Mouse (Mus musculus) midbrain, embryonic 14.5 days (tissue): ENCODE results near the gene Fam228a. TPM values are rescaled to one million over a fixed set of nuclear protein-coding genes. Genes with fewer than 3 reads are reported as not detected.
"Not testable (repeated sequence)": the region's sequence is repeated elsewhere in the genome, so short reads cannot be mapped to it uniquely, and the experiment has no call there.

ENCODE experiments used
- ATAC-seq: fragments of 200-750 bp; cut with Nextera tagmentation; 2 replicates; pipeline ENCODE4 v1.8.0; 2017; ENCODE audit warnings: moderate number of reproducible peaks, moderate library complexity; ENCODE audit not compliant: low FRiP score, low TSS enrichment
- DNase-seq: peaks from one replicate; pipeline ENCODE4 v3.0.0-alpha.2; 2015
- H3K27ac ChIP-seq: fragments of 300-500 bp; sonication (generic); replicated peaks from 2 replicates; pipeline ENCODE4 v1.5.1; 2014; ENCODE audit warnings: mild to moderate bottlenecking, low read depth, low read length, moderate library complexity
- H3K27me3 ChIP-seq: fragments of 300-500 bp; sonication (generic); 2 replicates; pipeline ENCODE4 v1.6.1; 2014; ENCODE audit warnings: low read length, control low read depth, mixed read lengths; ENCODE audit not compliant: control insufficient read depth, insufficient read depth
- H3K36me3 ChIP-seq: fragments of 300-500 bp; sonication (generic); 2 replicates; pipeline ENCODE4 v1.6.1; 2014; ENCODE audit warnings: low read length, control low read depth; ENCODE audit not compliant: control insufficient read depth, insufficient read depth
- H3K4me1 ChIP-seq: fragments of 300-500 bp; sonication (generic); 2 replicates; pipeline ENCODE4 v1.6.1; 2014; ENCODE audit warnings: mild to moderate bottlenecking, antibody characterized with exemption, low read length, control low read depth; ENCODE audit not compliant: control insufficient read depth, insufficient read depth
- H3K4me2 ChIP-seq: fragments of 300-500 bp; sonication (generic); 2 replicates; pipeline ENCODE4 v1.6.1; 2014; ENCODE audit warnings: mild to moderate bottlenecking, low read length, moderate library complexity
- H3K4me3 ChIP-seq: fragments of 300-500 bp; sonication (generic); replicated peaks from 2 replicates; pipeline ENCODE4 v1.5.1; 2014; ENCODE audit warnings: low read depth, low read length
- H3K9ac ChIP-seq: fragments of 300-500 bp; sonication (generic); replicated peaks from 2 replicates; pipeline ENCODE4 v1.6.1; 2014; ENCODE audit warnings: mild to moderate bottlenecking, low read length, moderate library complexity
- H3K9me3 ChIP-seq: fragments of 300-500 bp; sonication (generic); 2 replicates; pipeline ENCODE4 v1.6.1; 2016; ENCODE audit warnings: low read length, control low read depth, mixed read lengths; ENCODE audit not compliant: control insufficient read depth
- WGBS: fragments of 180-500 bp; shearing (Covaris S2); extraction: QIAGEN DNeasy Blood & Tissue Kit; methylation state at CpG from one replicate; pipeline ENCODE4 v1.1.7; 2014; 5-methylcytosine and 5-hydroxymethylcytosine counted together
- polyA plus RNA-seq: library from polyadenylated mRNA; unstranded; fragments of >200 nt; fragmentation: Nextera tagmentation; extraction: Ambion mirVana; gene quantifications from 2 replicates; pipeline ENCODE4 v1.2.1, GENCODE M21; 2014

Gene Fam228a
- polyA plus RNA-seq, 1 experiment from 2014 or later, result 0.37 TPM

DNA sequence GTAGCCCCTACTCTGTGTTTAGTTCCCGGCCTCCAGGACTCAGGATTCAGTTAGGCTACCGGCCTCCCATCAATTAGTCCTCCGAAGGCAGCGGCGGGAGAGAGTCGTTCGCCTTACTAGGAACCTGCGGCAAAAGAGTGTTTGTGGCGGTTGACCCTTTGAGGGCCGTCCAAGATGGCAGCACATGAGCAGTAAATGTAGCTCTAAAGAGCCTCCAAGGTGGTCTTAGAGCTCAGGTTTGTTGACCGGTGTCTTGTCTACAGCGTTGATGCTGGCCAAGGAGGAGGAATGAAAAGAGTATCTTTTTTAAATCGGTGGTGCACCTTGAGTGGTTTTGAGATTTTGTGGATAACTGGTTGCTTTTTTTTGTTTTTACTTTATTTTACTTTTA is 31.1 kb upstream of the Fam228a start:
- Histone ChIP-seq H3K27ac (peak overlapping the region; percentile 96), H3K36me3 (no peaks in the 10 kb centered on the region), H3K4me3 (peak overlapping the region; percentile 60), H3K4me1 (peaks cover 6% of the 10 kb centered on the region; the same call in 1 of the 2 replicates), H3K4me2 (peak overlapping the region; percentile 65), H3K9ac (peak overlapping the region; percentile 90), H3K9me3 (no peaks in the 10 kb centered on the region), H3K27me3 (no peaks in the 10 kb centered on the region)
- no peak for DNase-seq
- 17% methylated on average over 13 of the region's 13 CpGs for WGBS
- peak; percentile 54 for ATAC-seq

DNA sequence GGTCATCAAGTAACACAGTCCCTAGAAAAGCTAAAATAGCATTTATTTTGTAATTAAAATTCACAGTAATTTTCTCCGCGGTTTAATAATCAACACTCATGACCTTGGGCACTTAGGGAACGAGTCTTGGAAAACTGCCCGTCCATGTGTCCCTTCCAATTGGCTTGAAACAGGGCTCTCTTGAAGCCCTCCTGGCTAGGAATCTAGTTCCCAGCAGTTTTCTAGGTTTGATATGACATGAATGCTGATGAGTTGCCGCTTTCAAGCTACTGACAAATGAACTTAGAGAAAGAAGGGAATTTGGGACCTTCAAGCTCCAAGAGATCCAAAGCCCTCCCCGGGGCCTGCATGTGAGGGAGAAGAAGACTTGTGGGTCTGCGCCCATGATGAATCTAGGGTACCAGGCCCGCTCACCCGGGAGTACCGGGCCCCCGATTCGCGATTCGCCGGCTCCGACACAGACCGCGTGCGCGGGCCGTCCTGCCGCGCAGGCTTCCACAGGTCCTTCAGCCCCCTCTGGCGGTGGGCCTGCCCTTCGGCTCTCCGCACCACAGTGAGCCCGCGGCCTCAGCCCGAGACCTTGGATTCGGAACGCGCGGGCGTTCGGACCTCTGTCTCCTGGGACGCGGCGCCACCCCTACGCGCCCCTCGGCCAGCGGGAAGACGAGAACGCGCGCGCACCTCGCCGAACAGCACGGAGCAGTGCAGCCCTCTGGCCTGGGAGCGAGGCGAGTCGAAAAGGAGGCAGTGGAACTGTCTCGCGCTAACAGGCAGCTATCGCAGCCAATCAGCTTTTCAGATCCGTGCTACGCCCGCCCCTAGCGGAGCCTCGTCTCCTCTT is 30.5 kb upstream of the Fam228a start, which contains the start of the genes Pfn4 and Fam228b:
Pfn4 (plus strand) TSS at position 531 of the 841 bp plus-strand sequence.
Fam228b (minus strand) TSS at position 776 of the 841 bp plus-strand sequence.
- H3K4me3 ChIP-seq, result peak within 1 kb of the TSS; percentile 60
- H3K27me3 ChIP-seq, result no peaks in the 10 kb centered on the region
- H3K27ac ChIP-seq, result peak within 1 kb of the TSS; percentile 96
- H3K4me1 ChIP-seq, result peaks cover 6% of the 10 kb centered on the region; the same call in 1 of the 2 replicates
- H3K9ac ChIP-seq, result peak within 1 kb of the TSS; percentile 90
- WGBS, result 2% methylated on average over 61 of the region's 61 CpGs
- H3K4me2 ChIP-seq, result peak within 1 kb of the TSS; percentile 65
- no peaks in the 10 kb centered on the region for H3K9me3 ChIP-seq
- peak; percentile 99 for ATAC-seq
- no peaks in the 10 kb centered on the region for H3K36me3 ChIP-seq
- peak; percentile 97 for DNase-seq

DNA sequence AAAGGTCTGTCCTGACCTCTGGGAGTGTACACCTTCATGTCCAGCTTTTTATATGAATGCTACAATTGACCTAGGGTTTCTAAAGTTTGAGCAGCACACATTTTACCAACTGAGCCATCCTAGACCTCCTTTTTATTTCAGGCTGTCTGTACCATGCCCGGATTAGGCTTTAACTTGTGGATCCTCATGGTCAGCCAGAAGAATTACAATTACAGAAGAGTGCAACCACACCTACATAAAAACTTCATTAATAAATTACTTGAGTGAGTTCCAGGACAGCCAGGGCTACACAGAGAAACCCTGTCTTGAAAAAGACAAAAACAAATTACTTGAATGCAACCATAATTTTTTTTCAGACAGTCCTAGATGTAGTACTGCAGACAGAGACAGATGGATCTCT is 18.8 kb upstream of the Fam228a start:
- ATAC-seq, result no peak
- H3K36me3 ChIP-seq, result no peaks in the 10 kb centered on the region

DNA sequence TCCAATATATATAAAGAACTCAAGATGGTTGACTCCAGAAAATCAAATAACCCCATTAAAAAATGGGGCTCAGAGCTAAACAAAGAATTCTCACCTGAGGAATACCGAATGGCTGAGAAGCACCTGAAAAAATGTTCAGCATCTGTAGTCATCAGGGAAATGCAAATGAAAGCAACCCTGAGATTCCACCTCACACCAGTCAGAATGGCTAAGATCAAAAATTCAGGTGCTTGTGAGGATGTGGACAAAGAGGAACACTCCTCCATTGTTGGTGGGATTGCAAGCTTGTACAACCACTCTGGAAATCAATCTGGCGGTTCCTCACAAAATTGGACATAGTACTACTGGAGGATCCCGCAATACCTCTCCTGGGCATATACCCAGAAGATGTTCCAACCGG is 16.2 kb upstream of the Fam228a start:
- 96% methylated on average over 4 of the region's 4 CpGs for WGBS
- not testable (repeated sequence) for H3K4me3 ChIP-seq, H3K9me3 ChIP-seq, H3K27me3 ChIP-seq, DNase-seq, H3K4me2 ChIP-seq, H3K36me3 ChIP-seq, H3K27ac ChIP-seq, H3K4me1 ChIP-seq, ATAC-seq, H3K9ac ChIP-seq

More for the DNA sequence above, 18.8 kb upstream of the Fam228a start:
- H3K4me3 ChIP-seq, result no peak overlapping the region
- H3K4me1 ChIP-seq, result no peaks in the 10 kb centered on the region
- DNase-seq, result no peak
- H3K9ac ChIP-seq, result no peak overlapping the region
- no peaks in the 10 kb centered on the region for H3K27me3 ChIP-seq
- WGBS, result 86% methylated on average over 1 of the region's 1 CpGs
- H3K9me3 ChIP-seq, result no peaks in the 10 kb centered on the region
- no peak overlapping the region for H3K4me2 ChIP-seq
- no peak overlapping the region for H3K27ac ChIP-seq

DNA sequence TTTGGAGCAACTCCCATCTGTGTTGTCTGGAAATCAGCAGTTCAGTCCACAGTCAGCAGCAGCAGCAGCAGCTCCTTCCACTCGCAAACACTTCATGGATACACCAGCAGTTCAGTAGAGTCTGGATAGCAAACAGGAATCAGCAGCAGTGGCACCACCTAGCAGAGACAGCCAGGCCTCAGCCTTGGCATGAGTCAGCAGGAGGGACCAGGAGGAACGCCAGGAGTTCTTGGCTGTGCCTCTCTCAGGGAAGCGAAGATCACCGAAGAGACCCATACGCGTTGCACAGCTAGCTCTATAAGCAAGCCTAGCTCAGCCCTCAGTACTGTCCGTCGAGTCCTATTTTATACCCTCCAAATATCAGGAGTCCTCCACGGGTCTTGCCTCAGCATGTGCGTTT is 6.3 kb upstream of the Fam228a start:
- no peak overlapping the region for H3K27ac ChIP-seq
- H3K4me2 ChIP-seq, result no peak overlapping the region
- no peaks in the 10 kb centered on the region for H3K4me1 ChIP-seq
- DNase-seq (no peak), ATAC-seq (no peak)
- H3K9me3 ChIP-seq, result no peaks in the 10 kb centered on the region
- 94% methylated on average over 10 of the region's 10 CpGs for WGBS
- H3K27me3 ChIP-seq, result no peaks in the 10 kb centered on the region
- no peak overlapping the region for H3K4me3 ChIP-seq
- H3K9ac ChIP-seq, result no peak overlapping the region
- H3K36me3 ChIP-seq, result no peaks in the 10 kb centered on the region

DNA sequence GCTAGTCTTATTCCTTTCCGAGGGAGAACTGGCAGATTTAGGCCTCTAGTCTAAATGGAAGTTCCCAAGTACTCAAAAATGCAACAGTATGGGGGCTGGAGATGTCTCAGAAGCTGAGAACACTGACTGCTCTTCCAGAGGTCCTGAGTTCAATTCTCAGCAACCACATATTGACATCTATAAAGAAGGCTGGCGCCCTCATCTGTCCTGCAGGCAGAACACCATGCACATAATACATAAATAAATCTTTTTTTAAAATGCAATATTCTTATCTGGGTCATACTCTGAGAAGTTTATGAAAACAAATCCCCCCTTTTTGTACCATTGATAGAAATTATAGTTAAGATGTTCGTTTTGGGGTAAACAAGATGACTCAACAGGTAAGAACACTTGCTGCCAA is 4.0 kb upstream of the Fam228a start:
- Histone ChIP-seq H3K27ac (no peak overlapping the region), H3K36me3 (no peaks in the 10 kb centered on the region), H3K27me3 (no peaks in the 10 kb centered on the region), H3K9me3 (no peaks in the 10 kb centered on the region), H3K4me1 (no peaks in the 10 kb centered on the region), H3K4me3 (no peak overlapping the region), H3K9ac (no peak overlapping the region), H3K4me2 (no peak overlapping the region)
- ATAC-seq, result no peak
- WGBS, result 89% methylated on average over 3 of the region's 3 CpGs
- no peak for DNase-seq

DNA sequence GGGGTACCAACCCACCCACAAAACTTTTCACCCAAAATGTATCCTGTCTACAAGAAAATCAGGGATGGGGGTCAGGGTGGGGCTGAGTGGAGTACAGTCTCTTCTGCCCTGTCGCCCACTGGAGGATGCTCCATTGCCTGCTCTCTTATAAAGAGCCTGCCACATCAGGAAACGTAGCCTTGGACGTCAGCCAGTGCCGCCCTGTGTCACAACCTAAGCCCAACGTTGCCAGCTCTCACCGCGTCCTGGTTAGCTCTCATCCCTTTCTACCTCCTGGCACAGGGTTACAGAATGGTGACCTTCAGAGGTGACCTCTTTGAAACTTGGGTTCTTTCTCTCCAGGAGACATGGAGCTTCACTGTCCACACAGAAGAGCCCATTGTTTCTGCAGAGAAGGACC is 2.6 kb upstream of the Fam228a start:
- WGBS, result 83% methylated on average over 7 of the region's 7 CpGs

DNA sequence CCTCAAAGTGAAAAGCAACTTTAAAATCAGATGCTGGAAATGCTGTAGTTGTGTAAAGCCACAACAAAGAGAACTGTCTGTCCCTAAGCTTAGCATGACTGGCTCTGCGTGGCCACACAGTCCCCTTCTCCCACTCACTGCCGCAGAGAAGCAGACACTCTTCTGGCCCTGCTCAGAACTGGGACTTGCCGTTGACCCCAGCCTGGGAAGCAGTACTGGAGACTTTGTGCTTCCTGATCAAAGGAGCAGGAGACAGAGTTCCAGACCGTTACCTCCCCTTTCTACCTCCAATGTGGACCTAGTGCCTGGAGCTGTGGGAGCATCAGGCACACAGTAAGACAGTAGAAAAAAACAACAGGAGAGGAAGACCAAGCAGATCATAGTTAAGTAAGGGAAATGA is 5.9 kb downstream of the Fam228a start:
- Histone ChIP-seq H3K4me2 (no peak overlapping the region), H3K9me3 (no peaks in the 10 kb centered on the region), H3K36me3 (no peaks in the 10 kb centered on the region), H3K27me3 (no peaks in the 10 kb centered on the region), H3K9ac (no peak overlapping the region), H3K27ac (no peak overlapping the region), H3K4me3 (no peak overlapping the region), H3K4me1 (no peaks in the 10 kb centered on the region)
- ATAC-seq, result no peak
- DNase-seq, result no peak
- WGBS, result 62% methylated on average over 4 of the region's 4 CpGs

More for the DNA sequence above, 2.6 kb upstream of the Fam228a start:
- Histone ChIP-seq H3K9me3 (no peaks in the 10 kb centered on the region), H3K9ac (no peak overlapping the region), H3K4me2 (no peak overlapping the region), H3K36me3 (no peaks in the 10 kb centered on the region), H3K4me3 (no peak overlapping the region), H3K27ac (no peak overlapping the region), H3K4me1 (no peaks in the 10 kb centered on the region), H3K27me3 (no peaks in the 10 kb centered on the region)
- ATAC-seq, result no peak
- DNase-seq, result no peak

DNA sequence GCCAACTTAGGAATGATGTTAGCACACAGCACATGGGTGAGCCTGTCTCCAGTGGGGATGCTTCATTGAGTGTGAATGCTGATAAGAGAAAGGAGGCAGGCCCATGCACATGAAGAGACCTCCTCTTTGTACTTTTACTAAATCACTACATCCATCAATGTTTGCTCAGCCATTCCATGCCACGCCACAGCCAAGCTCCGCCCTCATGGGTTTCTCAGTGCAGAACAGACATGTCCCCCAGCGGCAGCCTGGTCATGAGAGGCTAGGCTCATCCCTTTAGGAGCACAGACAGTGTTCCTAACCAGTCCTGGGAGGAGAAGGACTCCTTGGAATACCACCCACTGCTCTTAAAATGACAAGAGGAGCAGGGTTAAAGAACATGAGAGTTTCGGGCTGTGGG is 6.6 kb downstream of the Fam228a start:
- Histone ChIP-seq H3K9ac (no peak overlapping the region), H3K4me2 (no peak overlapping the region), H3K4me3 (no peak overlapping the region), H3K27ac (no peak overlapping the region), H3K4me1 (no peaks in the 10 kb centered on the region), H3K36me3 (no peaks in the 10 kb centered on the region), H3K9me3 (no peaks in the 10 kb centered on the region), H3K27me3 (no peaks in the 10 kb centered on the region)
- no peak for ATAC-seq
- DNase-seq, result no peak
- 81% methylated on average over 4 of the region's 4 CpGs for WGBS
